Comparison of ENCODE assay signal across 27 mouse cellular contexts in the genomic region with DNA sequence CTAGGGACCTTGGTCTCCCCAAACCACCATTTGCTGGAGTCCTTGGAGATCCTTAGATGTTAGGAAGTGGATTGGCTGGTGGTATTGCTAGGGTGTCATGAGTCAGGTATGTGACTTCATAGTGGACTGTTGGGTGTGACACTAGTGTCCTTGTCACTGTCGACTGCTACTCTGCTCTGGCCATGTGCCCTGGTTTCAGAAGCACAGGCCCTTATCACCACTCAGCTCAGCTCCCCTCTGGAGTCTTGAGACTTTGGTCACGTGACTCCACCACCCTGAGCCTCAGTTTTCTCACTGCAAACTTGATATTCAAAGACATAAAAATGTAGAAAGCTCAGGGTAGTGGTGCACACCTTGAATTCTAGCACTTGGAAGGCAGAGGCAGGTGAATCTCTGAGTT.
"Had no signal": no experiment of that assay in that cellular context is flagged by ENCODE, and none has a peak within 500 bp of the region (broad histone marks: within the 10 kb centered on the region; RNA-seq: fewer than 3 reads in every experiment).

No protein-coding gene starts in this region.

- DNase-seq: gastrocnemius, adult 2 months; gastrocnemius, postnatal 10 days; gastrocnemius, postnatal 25 days; heart, adult 18-20 months; heart, postnatal 10 days; heart, postnatal 4 days; kidney, adult 18-20 months; kidney, adult 8-10 months; kidney, postnatal 10 days; kidney, postnatal 25 days; kidney, postnatal 4 days; liver; liver, embryonic 13.5 days had no signal

- H3K36me3 ChIP-seq: heart, embryonic 10.5 days; heart, embryonic 12.5 days; hindbrain, embryonic 10.5 days; hindbrain, embryonic 12.5 days; intestine, embryonic 15.5 days; limb, embryonic 10.5 days; limb, embryonic 12.5 days; liver, embryonic 13.5 days had no signal

- H3K9me3 ChIP-seq: heart, embryonic 10.5 days; heart, embryonic 12.5 days; hindbrain, embryonic 10.5 days; hindbrain, embryonic 12.5 days; intestine, embryonic 15.5 days; limb, embryonic 10.5 days; limb, embryonic 12.5 days; liver, embryonic 13.5 days had no signal

- H3K4me2 ChIP-seq: heart, embryonic 12.5 days; hindbrain, embryonic 12.5 days; hindbrain, embryonic 14.5 days; intestine, embryonic 15.5 days; limb, embryonic 12.5 days; liver, embryonic 11.5 days; liver, embryonic 13.5 days had no signal

- ATAC-seq: hindbrain, embryonic 16.5 days; inflammation-experienced regulatory T-cells, adult 6 months; intestine, embryonic 15.5 days; intestine, postnatal 0 days had no signal

- H3K27me3 ChIP-seq: heart, embryonic 12.5 days; hindbrain, embryonic 12.5 days; intestine, embryonic 15.5 days; limb, embryonic 12.5 days; liver, embryonic 13.5 days had no signal

- H3K27ac ChIP-seq: gastrocnemius, adult 2 months; heart, embryonic 10.5 days; hindbrain, embryonic 10.5 days; hindbrain, embryonic 12.5 days; hindbrain, embryonic 14.5 days; intestine, embryonic 15.5 days; layer of hippocampus, adult 2 months; left cerebral cortex, adult 2 months; limb, embryonic 10.5 days; limb, embryonic 12.5 days; liver, embryonic 13.5 days had no signal

- H3K4me3 ChIP-seq: gastrocnemius, adult 2 months; heart, embryonic 10.5 days; heart, embryonic 12.5 days; hindbrain, embryonic 10.5 days; hindbrain, embryonic 12.5 days; intestine, embryonic 15.5 days; layer of hippocampus, adult 2 months; left cerebral cortex, adult 2 months; limb, embryonic 10.5 days; limb, embryonic 12.5 days; liver, embryonic 13.5 days had no signal

- H3K9ac ChIP-seq: heart, embryonic 12.5 days; hindbrain, embryonic 12.5 days; hindbrain, embryonic 14.5 days; intestine, embryonic 15.5 days; limb, embryonic 12.5 days; liver, embryonic 13.5 days had no signal
